Mouse (Mus musculus) embryo, embryonic 10.5 days (tissue): ENCODE results near the gene Tfdp1.

Source experiments
- DNase-seq: peaks from one replicate; pipeline ENCODE4 v3.0.0-alpha.2; 2015; ENCODE audit warnings: low spot score

The Tfdp1 gene

DNA sequence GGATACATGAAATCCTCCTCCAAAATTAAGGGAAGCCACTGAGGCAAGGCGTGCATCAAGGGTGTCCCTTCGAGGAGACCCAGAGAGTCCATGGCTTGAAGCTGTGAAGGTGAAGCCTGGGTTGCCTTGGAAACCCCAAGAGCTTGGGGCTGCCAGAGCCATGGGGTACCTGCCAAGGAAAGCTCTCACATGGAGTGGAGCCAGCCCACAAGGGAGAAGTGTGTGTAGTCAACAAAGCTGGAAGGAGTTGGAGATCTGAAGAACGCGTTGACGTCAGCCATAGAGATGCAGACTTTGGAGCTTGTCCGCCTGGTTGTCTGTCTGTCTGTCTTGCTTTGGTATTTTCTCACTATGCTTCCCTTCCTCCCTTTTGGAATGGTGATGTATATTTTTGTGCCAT lies 82.4 kb downstream of the Tfdp1 start:
- DNase-seq, result no peak

- no peak for DNase-seq
These were observed 88.8 kb downstream of the Tfdp1 start for GRCm38 (mm10) chr8:13427351-13427750.
